24 mouse cellular contexts compared by ENCODE assay signal in the genomic region with DNA sequence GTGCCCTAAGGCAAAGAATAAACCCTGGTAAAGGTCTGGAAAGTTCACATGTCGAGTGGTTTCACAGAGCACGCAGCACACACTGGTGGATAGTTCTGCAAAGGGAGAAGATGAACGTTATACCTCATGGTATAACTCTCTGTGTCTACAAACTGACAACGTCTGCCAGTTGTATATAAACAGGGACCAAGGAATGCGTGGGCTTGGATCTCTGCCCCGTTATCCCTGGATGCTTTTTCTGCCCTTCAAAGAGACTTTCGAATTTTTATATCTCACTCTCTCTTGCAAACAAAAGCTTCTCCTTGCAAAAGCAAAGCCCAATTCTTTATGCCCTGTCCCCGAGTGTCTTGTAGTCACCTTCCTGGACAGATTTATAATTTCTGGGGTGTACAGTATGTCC.
"Had no signal": no experiment of that assay in that cellular context is flagged by ENCODE, and none has a peak within 500 bp of the region (broad histone marks: within the 10 kb centered on the region; RNA-seq: fewer than 3 reads in every experiment).

No protein-coding gene starts in this region.

- H3K4me1 ChIP-seq: hindbrain, embryonic 15.5 days had no signal

- H3K9me3 ChIP-seq: heart, embryonic 13.5 days; heart, embryonic 15.5 days; hindbrain, embryonic 13.5 days; hindbrain, embryonic 15.5 days; kidney, embryonic 15.5 days; limb, embryonic 10.5 days; limb, embryonic 12.5 days; liver, embryonic 13.5 days; liver, embryonic 15.5 days had no signal

- ATAC-seq: hindbrain, postnatal 0 days; intestine, embryonic 16.5 days had no signal

- H3K27ac ChIP-seq: heart, embryonic 13.5 days; heart, embryonic 15.5 days; hindbrain, embryonic 13.5 days; hindbrain, embryonic 15.5 days; hindbrain, postnatal 0 days; kidney, embryonic 15.5 days; kidney, postnatal 0 days; limb, embryonic 10.5 days; limb, embryonic 12.5 days; liver, embryonic 13.5 days; liver, embryonic 15.5 days had no signal

- H3K4me3 ChIP-seq: heart, embryonic 13.5 days; heart, embryonic 15.5 days; hindbrain, embryonic 13.5 days; hindbrain, embryonic 15.5 days; kidney, embryonic 15.5 days; limb, embryonic 10.5 days; limb, embryonic 12.5 days; liver, embryonic 13.5 days; liver, embryonic 15.5 days had no signal

- H3K4me2 ChIP-seq: heart, embryonic 11.5 days; heart, embryonic 13.5 days; heart, embryonic 15.5 days; hindbrain, embryonic 13.5 days; hindbrain, embryonic 15.5 days; kidney, embryonic 15.5 days; limb, embryonic 12.5 days; liver, embryonic 13.5 days; liver, embryonic 15.5 days had no signal

- H3K27me3 ChIP-seq: heart, embryonic 13.5 days; heart, embryonic 15.5 days; hindbrain, embryonic 13.5 days; hindbrain, embryonic 15.5 days; kidney, embryonic 15.5 days; limb, embryonic 12.5 days; liver, embryonic 13.5 days; liver, embryonic 15.5 days had no signal

- DNase-seq: gastrocnemius, postnatal 14 days; gastrocnemius, postnatal 36 days; heart, adult 18-20 months; heart, postnatal 14 days; heart, postnatal 36 days; kidney, adult 11 months; kidney, adult 2 months; kidney, adult 9 months; kidney, postnatal 14 days; kidney, postnatal 36 days; liver; liver, embryonic 13.5 days had no signal

- H3K9ac ChIP-seq: heart, embryonic 13.5 days; heart, embryonic 15.5 days; hindbrain, embryonic 13.5 days; hindbrain, embryonic 15.5 days; kidney, embryonic 15.5 days; limb, embryonic 12.5 days; liver, embryonic 13.5 days; liver, embryonic 15.5 days had no signal

- H3K36me3 ChIP-seq: heart, embryonic 15.5 days; hindbrain, embryonic 13.5 days; hindbrain, embryonic 15.5 days; kidney, embryonic 15.5 days; liver, embryonic 13.5 days; liver, embryonic 15.5 days had no signal
